Mouse (Mus musculus): ENCODE measurements around the gene Cracr2a. TPM values are rescaled to one million over a fixed set of nuclear protein-coding genes. Genes with fewer than 3 reads are reported as not detected.

Cracr2a gene
- polyA plus RNA-seq, 3 experiments from 2014 or later = 11.7 to 14.8 (median 12.9) TPM

- ATAC-seq = peak; percentile 61
These were observed 73.7 kb downstream of the Cracr2a start for GRCm38 (mm10) chr6:127634858-127635257.

GRCm38 (mm10) chr6:127635462-127636189, 74.5 kb downstream of the Cracr2a start:
- ATAC-seq = no peak

GRCm38 (mm10) chr6:127641077-127641801, 80.1 kb downstream of the Cracr2a start:
- ATAC-seq = no peak

- ATAC-seq = no peak
These were observed 94.8 kb downstream of the Cracr2a start for GRCm38 (mm10) chr6:127655988-127656387.

- no peak for ATAC-seq
These were observed 96.0 kb downstream of the Cracr2a start for GRCm38 (mm10) chr6:127657152-127657551.

GRCm38 (mm10) chr6:127659472-127659871, 98.3 kb downstream of the Cracr2a start:
- ATAC-seq = no peak

- no peak for ATAC-seq
These were observed 98.8 kb downstream of the Cracr2a start for GRCm38 (mm10) chr6:127659966-127660365.

- no peak for ATAC-seq
These were observed 100.7 kb downstream of the Cracr2a start for GRCm38 (mm10) chr6:127661717-127662292.

- no peak for ATAC-seq
These were observed 102.1 kb downstream of the Cracr2a start for GRCm38 (mm10) chr6:127663263-127663662.

GRCm38 (mm10) chr6:127669313-127669712, 108.2 kb downstream of the Cracr2a start:
- ATAC-seq = no peak

- ATAC-seq = no peak
These were observed 108.9 kb downstream of the Cracr2a start for GRCm38 (mm10) chr6:127670031-127670430.

GRCm38 (mm10) chr6:127672071-127672470, 110.9 kb downstream of the Cracr2a start:
- no peak for ATAC-seq

GRCm38 (mm10) chr6:127676866-127677265, 115.7 kb downstream of the Cracr2a start:
- no peak for ATAC-seq

- no peak for ATAC-seq
These were observed 117.2 kb downstream of the Cracr2a start for GRCm38 (mm10) chr6:127678320-127678719.

GRCm38 (mm10) chr6:127678998-127679397, 117.9 kb downstream of the Cracr2a start:
- no peak for ATAC-seq

- ATAC-seq = no peak
These were observed 119.6 kb downstream of the Cracr2a start for GRCm38 (mm10) chr6:127680784-127681183.

GRCm38 (mm10) chr6:127683561-127683960, 122.4 kb downstream of the Cracr2a start:
- ATAC-seq = no peak

GRCm38 (mm10) chr6:127684981-127685380, 123.8 kb downstream of the Cracr2a start:
- ATAC-seq = no peak

- ATAC-seq = no peak
These were observed 126.2 kb downstream of the Cracr2a start for GRCm38 (mm10) chr6:127687181-127687860.

- ATAC-seq = no peak
These were observed 131.2 kb downstream of the Cracr2a start for GRCm38 (mm10) chr6:127692298-127692697.

GRCm38 (mm10) chr6:127693681-127694080, 132.5 kb downstream of the Cracr2a start:
- no peak for ATAC-seq

GRCm38 (mm10) chr6:127701036-127701783, 140.1 kb downstream of the Cracr2a start:
- ATAC-seq = no peak

Measured in inflammation-experienced regulatory T-cells, adult 6 months (primary cell).